Mouse (Mus musculus): ENCODE measurements around the gene Fpr2. TPM values are rescaled to one million over a fixed set of nuclear protein-coding genes. Genes with fewer than 3 reads are reported as not detected.
"Not testable (repeated sequence)": the region's sequence is repeated elsewhere in the genome, so short reads cannot be mapped to it uniquely, and the experiment has no call there.

The Fpr2 gene
- polyA plus RNA-seq (2015; fragmentation: Nextera tagmentation; extraction: Ambion mirVana): 0.28 TPM in 1 of 2 replicates, not detected in the other

DNA sequence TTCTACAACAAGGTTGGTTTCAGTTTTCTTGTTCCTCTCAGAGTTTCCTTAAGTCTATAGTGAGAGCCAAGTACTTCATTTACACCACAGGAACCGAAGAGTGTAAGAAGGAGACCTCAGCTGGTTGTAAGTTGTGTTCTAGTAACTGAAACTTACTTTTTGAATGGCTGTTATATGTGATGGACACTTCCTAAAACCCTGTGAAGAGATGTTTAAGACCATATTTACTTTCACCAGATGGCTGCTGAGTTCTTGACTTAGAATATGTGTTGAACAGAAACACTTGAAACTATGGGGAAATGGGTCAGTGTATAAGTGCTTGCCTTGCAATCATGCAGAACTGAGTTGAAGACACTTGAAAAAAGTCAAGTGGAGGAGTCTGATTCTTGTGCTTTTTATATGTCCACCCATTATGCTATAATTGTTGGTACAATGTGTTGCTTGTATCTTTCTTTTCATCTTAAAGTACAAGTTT lies at the start of gene Fpr2, which contains the start of gene Fpr3:
TSS of gene Fpr2 (plus strand) at position 51 of the 475 bp plus-strand sequence.
TSS of gene Fpr3 (plus strand) at position 79 of the 475 bp plus-strand sequence.
- H3K27ac ChIP-seq (replicated peaks): no peak within 1 kb of the TSS
- 58% methylated on average over 1 of the region's 1 CpGs for WGBS
- ATAC-seq (ENCODE audit: low read depth): no peak
- no peak within 1 kb of the TSS for H3K4me2 ChIP-seq
- H3K9ac ChIP-seq: no peak within 1 kb of the TSS
- no peaks in the 10 kb centered on the region for H3K4me1 ChIP-seq (replicated peaks)
- no peaks in the 10 kb centered on the region for H3K36me3 ChIP-seq
- H3K4me3 ChIP-seq: no peak within 1 kb of the TSS
- H3K27me3 ChIP-seq: no peaks in the 10 kb centered on the region
- H3K9me3 ChIP-seq: no peaks in the 10 kb centered on the region

DNA sequence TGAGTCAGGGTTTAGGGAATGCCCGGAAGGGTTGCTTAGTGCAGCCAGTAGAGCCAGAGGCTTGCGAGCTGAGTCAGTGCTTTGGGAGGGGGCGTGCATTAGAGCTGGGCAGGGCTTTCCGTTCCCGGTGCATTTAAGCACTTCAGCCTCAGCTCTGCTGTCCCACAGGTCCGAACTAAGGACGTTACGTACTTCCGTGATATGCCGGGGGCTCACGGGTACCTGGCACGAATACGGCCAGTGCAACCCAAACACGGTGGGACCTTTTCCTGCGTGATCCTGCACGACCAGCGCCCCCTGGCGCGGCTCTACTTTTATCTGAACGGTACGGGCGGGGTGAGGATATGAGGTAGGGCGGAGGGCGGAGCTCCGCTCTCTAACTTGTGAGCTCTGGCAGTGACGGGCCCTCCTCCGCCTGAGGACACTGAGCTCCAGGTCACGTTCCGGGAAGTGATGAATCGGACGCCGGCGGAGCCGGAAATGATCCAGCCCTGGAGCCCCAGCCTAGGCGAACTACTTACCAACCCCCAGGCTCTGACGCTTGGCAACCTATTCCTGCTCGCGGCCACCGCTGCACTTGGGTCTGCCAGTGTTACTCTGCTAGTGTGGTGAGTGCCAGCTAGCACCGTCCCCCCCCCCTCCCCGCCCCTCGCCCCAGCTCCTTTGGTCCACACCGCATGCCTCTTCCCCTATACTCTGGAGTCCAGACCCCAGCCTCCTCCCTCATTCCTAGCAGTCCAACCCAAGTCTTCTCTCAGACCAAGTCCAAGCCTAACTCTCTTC lies 49.5 kb upstream of the Fpr2 start:
- H3K36me3 ChIP-seq: peaks cover 63% of the 10 kb centered on the region
- H3K27me3 ChIP-seq: no peaks in the 10 kb centered on the region
- ATAC-seq (ENCODE audit: low read depth): peak; percentile 97
- peak overlapping the region; percentile 69 for H3K4me2 ChIP-seq
- H3K27ac ChIP-seq (replicated peaks): peak overlapping the region; percentile 85
- under 1% methylated on average over 43 of the region's 43 CpGs for WGBS
- H3K9ac ChIP-seq: peak overlapping the region; percentile 73
- H3K4me1 ChIP-seq (replicated peaks): peaks cover 58% of the 10 kb centered on the region
- H3K4me3 ChIP-seq: peak overlapping the region; percentile 44
- H3K9me3 ChIP-seq: no peaks in the 10 kb centered on the region

DNA sequence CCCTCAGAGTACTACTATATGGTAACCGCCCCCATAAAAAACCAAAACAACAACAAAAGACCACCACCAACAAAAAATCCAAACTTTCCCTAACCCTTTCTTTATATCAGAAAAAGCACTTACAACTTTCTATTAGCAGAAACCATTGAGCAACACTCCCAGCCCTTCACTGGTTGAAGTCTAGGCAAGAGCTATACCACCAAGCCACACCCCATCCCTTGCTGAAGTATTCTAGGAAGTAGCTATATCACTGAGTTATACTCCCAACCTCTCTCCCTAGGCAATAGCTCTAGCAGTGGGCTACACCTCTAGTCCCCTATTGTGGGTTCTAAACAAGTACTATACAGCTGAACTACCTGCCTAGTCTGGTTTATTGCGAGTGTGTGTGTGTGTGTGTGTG lies 48.3 kb upstream of the Fpr2 start:
- Histone ChIP-seq H3K4me2 (peak overlapping the region; percentile 69; the same call in 1 of the 2 replicates), H3K36me3 (peaks cover 54% of the 10 kb centered on the region), H3K27ac (replicated peaks) (no peak overlapping the region), H3K9me3 (no peaks in the 10 kb centered on the region), H3K27me3 (no peaks in the 10 kb centered on the region), H3K4me3 (no peak overlapping the region), H3K4me1 (replicated peaks) (peaks cover 46% of the 10 kb centered on the region), H3K9ac (no peak overlapping the region)
- ATAC-seq (ENCODE audit: low read depth): no peak
- 94% methylated on average over 2 of the region's 2 CpGs for WGBS

DNA sequence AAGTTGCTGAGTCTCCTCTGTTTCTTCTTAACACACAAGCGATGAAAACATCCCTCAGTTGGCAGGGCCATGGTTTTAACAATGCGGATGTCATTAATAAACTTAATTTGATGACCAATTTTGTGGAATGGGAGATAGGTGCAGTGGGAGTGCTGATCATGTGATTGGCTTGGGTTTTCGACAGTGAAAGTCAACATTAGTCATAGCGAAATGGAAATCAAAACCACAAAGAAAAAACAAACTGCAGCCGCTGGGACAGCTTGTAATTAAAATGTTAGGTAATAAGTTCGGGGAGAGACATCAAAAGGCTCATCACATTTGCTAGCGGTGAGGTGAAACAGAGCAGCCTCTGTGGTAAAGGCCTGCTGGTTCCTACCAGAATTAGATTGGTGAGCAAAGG lies 46.8 kb upstream of the Fpr2 start:
- H3K4me2 ChIP-seq: no peak overlapping the region
- ATAC-seq (ENCODE audit: low read depth): no peak
- H3K4me1 ChIP-seq (replicated peaks): peaks cover 31% of the 10 kb centered on the region
- 87% methylated on average over 7 of the region's 7 CpGs for WGBS
- no peak overlapping the region for H3K9ac ChIP-seq
- no peaks in the 10 kb centered on the region for H3K9me3 ChIP-seq
- H3K36me3 ChIP-seq: peaks cover 46% of the 10 kb centered on the region
- H3K4me3 ChIP-seq: no peak overlapping the region
- H3K27me3 ChIP-seq: no peaks in the 10 kb centered on the region
- no peak overlapping the region for H3K27ac ChIP-seq (replicated peaks)

DNA sequence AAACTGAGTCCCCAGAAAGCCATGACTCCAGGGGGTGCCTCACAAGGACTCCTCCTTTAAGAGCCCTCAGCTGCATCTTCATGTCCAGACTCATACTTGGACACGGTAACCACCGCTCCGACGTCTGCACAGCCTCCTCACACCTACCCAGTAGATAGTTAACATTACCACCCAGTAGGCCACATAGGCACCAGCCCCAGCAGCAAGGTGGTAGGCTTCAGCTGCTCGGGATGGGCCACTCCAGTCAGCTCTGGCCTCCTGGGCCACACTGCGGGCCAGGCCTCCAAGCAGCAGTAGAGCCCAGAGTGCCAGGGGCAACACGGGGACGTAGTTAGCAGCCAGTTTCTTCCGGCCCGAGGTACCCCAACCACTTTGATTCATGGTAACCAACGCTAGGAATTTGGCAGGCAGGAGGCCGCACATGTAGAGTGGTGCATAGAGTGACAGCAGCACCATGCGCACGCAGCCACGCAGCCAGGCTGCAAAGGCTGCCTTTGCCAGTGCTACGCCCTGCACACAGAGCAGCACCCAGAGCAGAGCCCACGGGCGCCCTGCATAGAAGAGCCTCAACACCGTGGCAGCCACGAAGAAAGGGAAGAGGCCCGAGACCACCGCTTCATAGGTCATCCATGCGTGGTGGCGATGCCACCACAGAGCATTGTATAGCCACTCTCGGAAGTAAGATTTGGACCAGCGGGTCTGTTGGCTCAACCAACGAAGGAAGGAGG lies 43.9 kb upstream of the Fpr2 start:
- peaks cover 4% of the 10 kb centered on the region for H3K4me1 ChIP-seq (replicated peaks)
- H3K4me3 ChIP-seq: no peak overlapping the region
- H3K9ac ChIP-seq: no peak overlapping the region
- ATAC-seq (ENCODE audit: low read depth): peak; percentile 47
- no peaks in the 10 kb centered on the region for H3K9me3 ChIP-seq
- 76% methylated on average over 27 of the region's 27 CpGs for WGBS
- H3K4me2 ChIP-seq: no peak overlapping the region
- peaks cover 34% of the 10 kb centered on the region for H3K36me3 ChIP-seq
- H3K27me3 ChIP-seq: no peaks in the 10 kb centered on the region
- no peak overlapping the region for H3K27ac ChIP-seq (replicated peaks)

DNA sequence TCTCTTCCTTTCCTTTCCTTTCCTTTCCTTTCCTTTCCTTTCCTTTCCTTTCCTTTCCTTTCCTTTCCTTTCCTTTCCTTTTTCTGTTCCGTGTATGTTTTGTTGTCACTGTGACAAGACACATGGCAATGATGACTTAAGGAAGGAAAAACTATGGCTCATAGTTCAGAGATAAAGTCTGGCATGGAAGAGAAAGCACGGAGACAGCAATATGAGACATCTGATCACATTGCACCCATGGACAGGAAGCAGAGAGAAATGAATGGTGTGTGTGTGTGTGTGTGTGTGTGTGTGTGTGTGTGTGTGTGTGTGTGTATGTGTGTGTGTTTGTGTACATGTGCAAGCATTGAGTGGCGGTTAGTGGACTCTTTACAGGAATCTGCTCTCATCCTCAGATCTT lies 43.0 kb upstream of the Fpr2 start:
- H3K9ac ChIP-seq; ATAC-seq (ENCODE audit: low read depth): not testable (repeated sequence)
- 93% methylated on average over 3 of the region's 3 CpGs for WGBS

DNA sequence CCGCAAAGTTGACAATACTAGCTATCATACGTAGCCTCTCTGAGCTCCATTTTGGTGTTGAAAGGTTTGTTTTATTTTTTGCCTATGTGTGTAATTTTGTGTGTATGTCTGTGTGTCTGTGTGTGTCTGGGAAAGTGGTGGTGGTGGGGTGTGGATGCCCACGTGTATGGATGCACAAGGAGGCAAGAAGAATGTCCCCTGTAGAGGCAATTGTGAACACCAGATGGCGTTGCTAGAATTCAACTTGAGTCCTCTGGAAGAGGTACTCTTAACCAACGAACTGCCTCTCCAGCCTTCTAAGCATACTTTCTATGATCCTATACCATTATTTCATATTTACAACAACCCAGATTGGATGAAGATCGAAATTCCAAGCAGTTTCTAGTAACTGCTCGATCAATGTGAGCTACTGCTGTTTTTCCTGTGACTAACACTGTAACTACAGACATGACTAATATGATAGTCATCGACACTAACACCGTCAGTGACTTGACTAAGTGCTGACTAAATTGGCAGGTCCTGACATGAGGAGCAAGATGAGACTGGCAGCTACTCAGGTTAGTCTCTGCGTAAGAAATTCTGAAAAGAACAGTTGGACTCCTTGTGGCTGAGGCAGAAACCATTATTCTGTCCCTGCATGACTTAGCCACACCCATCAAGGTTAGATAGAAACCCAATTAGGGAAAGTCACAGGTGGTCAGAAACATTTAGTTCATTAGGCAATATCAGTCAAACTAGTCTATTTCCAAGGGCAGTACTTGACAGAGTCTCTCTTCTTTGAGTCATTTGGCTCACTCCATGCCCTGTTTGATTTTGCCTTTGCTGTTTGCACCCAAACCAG lies 42.2 kb upstream of the Fpr2 start:
- Histone ChIP-seq H3K36me3 (peaks cover 22% of the 10 kb centered on the region), H3K9ac (no peak overlapping the region)

More for the DNA sequence above, 43.0 kb upstream of the Fpr2 start:
- H3K9me3 ChIP-seq; H3K27ac ChIP-seq (replicated peaks); H3K4me1 ChIP-seq (replicated peaks); H3K4me3 ChIP-seq; H3K27me3 ChIP-seq; H3K4me2 ChIP-seq: not testable (repeated sequence)
- H3K36me3 ChIP-seq: peaks cover 30% of the 10 kb centered on the region

DNA sequence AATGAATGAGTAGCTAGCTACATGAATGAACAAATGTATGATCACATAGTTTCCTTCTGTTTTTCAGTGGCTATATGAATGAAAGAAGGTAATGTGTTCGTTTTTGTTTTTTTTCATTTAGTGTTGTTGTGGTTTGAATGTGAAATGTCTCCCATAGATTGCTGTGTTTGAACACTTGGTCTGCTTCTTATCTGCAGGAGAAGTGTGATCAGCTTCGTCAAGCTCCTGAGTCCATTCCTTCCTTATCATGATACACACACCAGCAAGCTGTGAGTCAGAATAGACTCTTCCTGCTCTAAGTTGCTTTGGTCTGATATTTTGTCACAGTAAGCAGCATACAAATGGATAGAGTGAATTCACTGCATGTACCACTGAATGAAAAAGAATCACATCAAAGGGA lies 38.6 kb upstream of the Fpr2 start:
- no peaks in the 10 kb centered on the region for H3K9me3 ChIP-seq
- H3K4me1 ChIP-seq (replicated peaks): 0 out of 2 replicates have a peak, but pooled peaks cover 3% of the 10 kb centered on the region
- WGBS: 76% methylated on average over 2 of the region's 2 CpGs
- no peaks in the 10 kb centered on the region for H3K36me3 ChIP-seq
- no peak for ATAC-seq (ENCODE audit: low read depth)
- H3K9ac ChIP-seq: no peak overlapping the region
- H3K4me2 ChIP-seq: no peak overlapping the region
- no peak overlapping the region for H3K4me3 ChIP-seq
- no peak overlapping the region for H3K27ac ChIP-seq (replicated peaks)
- H3K27me3 ChIP-seq: peaks cover 15% of the 10 kb centered on the region

More for the DNA sequence above, 42.2 kb upstream of the Fpr2 start:
- 70% methylated on average over 10 of the region's 10 CpGs for WGBS
- H3K27me3 ChIP-seq: peaks cover 14% of the 10 kb centered on the region
- no peaks in the 10 kb centered on the region for H3K9me3 ChIP-seq
- no peak overlapping the region for H3K27ac ChIP-seq (replicated peaks)
- ATAC-seq (ENCODE audit: low read depth): no peak
- 0 out of 2 replicates have a peak, but pooled peaks cover 3% of the 10 kb centered on the region for H3K4me1 ChIP-seq (replicated peaks)
- no peak overlapping the region for H3K4me3 ChIP-seq
- no peak overlapping the region for H3K4me2 ChIP-seq

DNA sequence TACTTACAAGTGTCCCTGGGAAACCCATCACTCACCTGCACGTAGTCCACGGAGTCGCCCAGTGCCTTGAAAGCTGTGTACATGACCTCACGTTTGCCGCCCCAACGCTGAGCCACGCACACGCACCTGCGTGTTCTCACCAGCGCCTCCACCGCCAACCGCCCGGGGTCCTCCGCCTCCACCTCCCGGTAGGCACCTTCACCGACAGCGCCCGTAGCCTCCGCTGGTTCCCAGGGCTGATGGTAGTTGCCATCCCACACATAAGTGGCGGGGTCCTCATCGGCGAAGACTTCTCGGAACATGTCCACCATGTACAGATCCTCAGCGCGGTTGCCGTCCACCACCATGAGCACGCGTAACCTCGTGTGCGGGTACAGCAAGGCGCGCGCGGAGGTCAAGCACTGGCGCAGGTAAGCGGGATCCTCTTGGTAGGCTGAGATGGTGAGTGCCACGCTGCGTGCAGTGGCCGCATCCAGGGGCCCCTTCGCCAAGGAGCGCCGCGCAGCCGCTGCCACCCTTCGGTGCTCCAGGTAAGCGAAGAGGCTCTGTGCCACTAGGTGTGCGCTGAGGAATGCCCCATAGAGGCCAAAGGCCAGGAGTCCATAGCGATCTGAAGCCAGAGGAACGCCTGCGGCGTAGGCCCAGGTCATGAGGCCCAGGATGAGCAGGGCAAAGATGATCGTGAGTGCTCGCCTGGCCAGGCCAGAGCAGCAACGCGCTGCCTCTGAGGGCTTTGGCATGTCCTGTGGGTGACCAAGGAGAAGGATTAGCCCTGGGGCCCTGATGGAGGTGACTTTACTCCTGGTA lies 37.5 kb upstream of the Fpr2 start:
- no peaks in the 10 kb centered on the region for H3K9me3 ChIP-seq
- no peak overlapping the region for H3K27ac ChIP-seq (replicated peaks)
- peak overlapping the region; percentile 35; the same call in 1 of the 2 replicates for H3K9ac ChIP-seq
- no peaks in the 10 kb centered on the region for H3K36me3 ChIP-seq
- peak overlapping the region; percentile 48 for H3K4me2 ChIP-seq
- H3K4me3 ChIP-seq: peak overlapping the region; percentile 24
- ATAC-seq (ENCODE audit: low read depth): peak; percentile 59
- 18% methylated on average over 55 of the region's 55 CpGs for WGBS
- 0 out of 2 replicates have a peak, but pooled peaks cover 3% of the 10 kb centered on the region for H3K4me1 ChIP-seq (replicated peaks)
- peaks cover 15% of the 10 kb centered on the region for H3K27me3 ChIP-seq

DNA sequence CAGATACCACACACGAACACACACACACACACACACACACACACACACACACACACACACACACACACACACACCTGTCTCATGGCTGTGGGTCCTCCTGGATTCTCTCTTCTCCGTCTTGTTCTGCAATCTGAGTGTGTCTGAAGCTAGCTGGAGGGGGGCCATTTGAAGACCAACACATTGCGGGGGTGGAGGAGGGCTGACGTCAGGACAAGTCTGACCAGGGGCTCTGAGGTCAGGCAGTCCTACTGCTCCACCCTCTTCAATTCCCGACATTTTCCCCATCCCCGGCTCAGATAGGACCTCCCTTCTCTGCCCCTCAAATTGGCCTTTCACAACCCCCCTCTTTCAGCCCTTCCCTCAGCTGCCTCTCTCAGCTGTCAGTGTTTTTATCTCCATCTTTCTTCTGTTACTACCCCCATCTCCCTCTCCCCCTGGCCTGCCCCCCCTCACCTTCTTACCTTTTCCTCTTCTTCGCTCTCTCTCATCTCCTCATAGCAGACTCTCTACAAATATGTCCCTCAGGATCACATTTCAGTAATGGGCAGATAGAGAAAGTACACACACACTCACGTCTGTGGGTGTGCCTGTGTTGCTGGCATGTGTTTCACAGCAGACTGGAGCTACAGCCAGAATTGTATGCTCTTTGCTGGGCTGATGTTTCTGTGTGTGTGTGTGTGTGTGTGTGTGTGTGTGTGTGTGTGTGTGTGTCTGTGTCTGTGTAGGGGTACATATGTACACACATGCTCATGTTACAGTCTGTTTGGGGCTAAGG lies 32.4 kb upstream of the Fpr2 start, which contains the start of gene Has1:
TSS of gene Has1 (minus strand) at position 142 of the 775 bp plus-strand sequence.
- no peak within 1 kb of the TSS for H3K4me2 ChIP-seq
- H3K27me3 ChIP-seq: peaks cover 2% of the 10 kb centered on the region; the same call in 1 of the 2 replicates
- no peak within 1 kb of the TSS for H3K27ac ChIP-seq (replicated peaks)
- H3K9ac ChIP-seq: no peak within 1 kb of the TSS
- 58% methylated on average over 8 of the region's 8 CpGs for WGBS
- ATAC-seq (ENCODE audit: low read depth): peak; percentile 65
- no peaks in the 10 kb centered on the region for H3K36me3 ChIP-seq
- H3K9me3 ChIP-seq: no peaks in the 10 kb centered on the region
- H3K4me3 ChIP-seq: no peak within 1 kb of the TSS
- no peaks in the 10 kb centered on the region for H3K4me1 ChIP-seq (replicated peaks)
